Mouse (Mus musculus): ENCODE measurements around the gene Fam53a.

Fam53a gene

DNA sequence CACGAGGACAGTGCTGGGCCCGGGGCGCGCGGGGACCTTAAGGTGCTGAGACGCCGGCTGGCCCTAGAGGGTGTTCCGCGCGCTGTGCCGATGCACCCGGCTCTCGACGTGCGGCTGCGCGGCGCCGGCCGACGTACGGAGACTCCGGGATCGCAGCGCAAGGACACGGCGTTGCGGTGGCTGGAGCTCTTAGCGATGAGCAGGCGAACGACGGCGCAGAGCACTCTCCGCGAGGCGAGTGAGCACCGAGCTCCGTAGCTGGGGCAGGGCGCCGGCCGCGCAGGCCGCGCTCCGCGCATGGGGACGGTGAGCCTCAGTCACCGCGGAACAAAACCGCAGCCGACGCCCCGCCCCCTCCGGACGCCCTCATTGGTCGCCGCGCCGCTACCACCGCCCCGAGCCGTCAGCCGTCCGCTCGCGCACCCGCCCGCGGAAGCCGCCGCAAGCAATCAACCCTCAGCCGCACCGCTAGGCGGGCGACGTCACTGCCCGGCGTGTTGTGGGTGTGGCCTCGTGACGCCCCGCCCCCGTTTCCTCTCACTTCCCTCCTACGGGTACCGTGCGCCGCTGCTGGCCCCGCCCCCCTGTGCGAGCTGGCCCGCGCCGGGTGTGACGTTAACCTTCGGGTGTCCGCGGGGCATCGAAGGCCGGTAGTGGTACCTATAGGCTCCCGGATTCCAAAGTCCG, at the start of gene Fam53a, which contains the start of gene Gm9903:
Gene Fam53a, minus strand, starts transcription at position 335 of the 687 bp plus-strand sequence.
Gene Gm9903, plus strand, starts transcription at position 625 of the 687 bp plus-strand sequence.
- DNase-seq (ENCODE audit: low spot score in 2 of 2), result peak; percentile 100

DNA sequence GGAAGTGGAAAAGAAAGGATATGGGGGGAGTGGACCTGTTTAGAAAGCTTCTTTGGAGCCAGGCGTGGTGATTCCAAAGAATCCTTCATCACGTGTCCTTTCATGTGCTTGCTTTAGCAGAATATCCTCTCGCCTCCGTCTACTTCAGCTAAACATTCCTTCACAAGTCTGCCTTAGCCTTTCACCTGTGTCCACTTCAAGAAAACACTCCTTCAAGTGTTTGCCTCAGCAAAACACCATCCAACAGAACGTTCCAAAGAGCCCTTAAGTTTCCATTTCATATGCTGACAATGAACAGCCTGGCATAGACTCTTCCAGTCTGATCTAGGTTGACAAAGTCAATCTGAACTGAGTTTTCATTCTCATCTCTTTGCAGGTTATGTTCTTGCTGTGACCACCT, 48.8 kb upstream of the Fam53a start:
- no peak for DNase-seq (ENCODE audit: low spot score in 2 of 2)

DNA sequence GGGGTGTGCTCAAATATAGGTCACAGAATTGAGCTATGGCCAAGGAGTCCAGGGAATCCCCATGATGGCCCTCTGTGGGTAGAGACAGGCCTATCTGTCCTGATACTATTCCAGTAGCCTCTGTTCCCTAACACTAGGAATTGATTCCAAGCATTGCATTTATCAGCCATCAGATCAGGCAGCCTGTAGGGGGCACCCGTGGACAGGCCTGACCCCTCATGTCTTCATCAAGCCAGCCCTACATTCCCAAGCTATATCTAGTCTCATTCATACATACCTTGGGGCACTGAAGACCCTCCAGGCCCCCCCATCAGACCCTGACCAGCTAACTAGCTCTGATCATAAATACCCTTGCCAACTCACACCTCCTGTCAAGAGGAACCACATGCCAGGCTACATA, 46.5 kb upstream of the Fam53a start:
- peak in 1 of 2 experiments; percentile 67 for DNase-seq (ENCODE audit: low spot score in 2 of 2)

DNA sequence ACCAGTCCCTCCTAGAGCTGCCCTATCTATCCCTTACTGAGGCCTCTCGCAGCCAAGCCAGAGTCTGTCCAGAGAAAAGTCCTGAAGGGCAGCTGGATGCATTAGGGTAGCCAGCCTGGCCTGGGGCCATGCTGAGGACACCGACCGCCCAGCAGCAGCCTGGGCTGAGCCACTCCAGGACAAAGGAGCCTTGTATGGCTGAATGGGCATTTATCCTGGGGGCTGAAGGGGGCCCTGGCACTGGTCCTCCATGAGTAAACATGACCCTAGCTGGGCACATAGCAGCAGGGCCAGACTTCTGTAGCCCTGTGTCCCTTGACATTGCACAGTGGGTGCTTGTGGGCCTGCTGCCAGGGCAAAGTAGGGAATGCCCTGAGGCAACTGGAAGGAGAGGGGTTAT, 45.0 kb upstream of the Fam53a start:
- DNase-seq (ENCODE audit: low spot score in 2 of 2), result no peak

DNA sequence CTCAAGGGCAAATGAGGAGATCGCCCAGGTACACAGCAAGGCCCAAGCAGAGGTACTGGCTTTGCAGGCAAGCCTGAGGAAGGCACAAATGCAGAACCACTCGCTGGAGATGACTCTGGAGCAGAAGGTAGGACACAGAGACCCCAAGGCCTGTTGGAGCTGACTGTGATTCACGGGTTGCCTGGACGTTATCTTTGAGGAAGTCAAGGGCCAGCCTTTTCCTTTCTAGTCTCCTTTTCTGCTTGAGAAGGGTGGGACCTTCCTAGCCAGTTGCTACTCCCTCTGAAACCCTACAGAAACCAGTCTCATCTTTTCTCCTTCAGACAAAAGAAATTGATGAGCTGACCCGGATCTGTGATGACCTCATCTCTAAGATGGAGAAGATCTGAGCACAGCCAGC, 42.2 kb upstream of the Fam53a start:
- no peak for DNase-seq (ENCODE audit: low spot score in 2 of 2)

DNA sequence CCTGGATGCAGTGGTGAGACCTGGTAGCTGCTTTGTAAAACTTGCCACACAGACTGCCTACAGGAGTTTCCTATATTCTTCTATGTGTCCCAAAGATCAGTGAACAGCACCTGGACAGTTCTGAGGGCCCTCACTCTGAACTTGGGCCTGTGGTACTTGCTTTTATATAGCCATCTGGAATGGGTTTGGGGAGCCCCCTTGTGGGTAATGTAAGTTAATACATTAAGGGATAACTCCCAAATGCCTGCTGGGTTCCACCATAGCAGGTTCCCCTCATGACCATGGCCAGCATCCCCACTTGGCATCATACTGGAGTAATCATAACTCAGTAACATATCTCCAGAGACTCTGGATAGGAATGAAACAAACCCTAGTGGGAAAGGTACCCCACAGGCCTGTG, 38.8 kb upstream of the Fam53a start:
- DNase-seq (ENCODE audit: low spot score in 2 of 2), result peak in 1 of 2 experiments; percentile 57

DNA sequence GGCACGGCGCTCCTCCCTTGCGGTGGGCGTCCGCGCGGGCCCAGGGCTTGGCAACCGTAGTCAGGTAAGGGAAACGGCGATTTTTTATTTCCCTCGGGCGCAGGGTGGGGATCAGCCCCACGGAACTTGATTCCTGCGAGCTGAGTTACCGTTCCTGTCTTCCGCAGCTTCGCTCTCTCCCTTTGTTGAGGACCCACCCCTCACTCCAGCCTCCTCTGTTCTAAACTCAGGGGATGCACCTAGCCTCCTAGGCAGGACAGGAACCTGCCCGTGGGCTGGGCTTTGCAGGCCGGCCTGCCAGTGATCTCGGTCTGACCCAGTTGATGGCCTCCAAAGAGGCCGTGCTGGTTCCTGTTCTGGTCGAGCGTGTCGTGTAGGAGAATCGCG, 29.2 kb upstream of the Fam53a start:
- DNase-seq (ENCODE audit: low spot score in 2 of 2), result no peak

DNA sequence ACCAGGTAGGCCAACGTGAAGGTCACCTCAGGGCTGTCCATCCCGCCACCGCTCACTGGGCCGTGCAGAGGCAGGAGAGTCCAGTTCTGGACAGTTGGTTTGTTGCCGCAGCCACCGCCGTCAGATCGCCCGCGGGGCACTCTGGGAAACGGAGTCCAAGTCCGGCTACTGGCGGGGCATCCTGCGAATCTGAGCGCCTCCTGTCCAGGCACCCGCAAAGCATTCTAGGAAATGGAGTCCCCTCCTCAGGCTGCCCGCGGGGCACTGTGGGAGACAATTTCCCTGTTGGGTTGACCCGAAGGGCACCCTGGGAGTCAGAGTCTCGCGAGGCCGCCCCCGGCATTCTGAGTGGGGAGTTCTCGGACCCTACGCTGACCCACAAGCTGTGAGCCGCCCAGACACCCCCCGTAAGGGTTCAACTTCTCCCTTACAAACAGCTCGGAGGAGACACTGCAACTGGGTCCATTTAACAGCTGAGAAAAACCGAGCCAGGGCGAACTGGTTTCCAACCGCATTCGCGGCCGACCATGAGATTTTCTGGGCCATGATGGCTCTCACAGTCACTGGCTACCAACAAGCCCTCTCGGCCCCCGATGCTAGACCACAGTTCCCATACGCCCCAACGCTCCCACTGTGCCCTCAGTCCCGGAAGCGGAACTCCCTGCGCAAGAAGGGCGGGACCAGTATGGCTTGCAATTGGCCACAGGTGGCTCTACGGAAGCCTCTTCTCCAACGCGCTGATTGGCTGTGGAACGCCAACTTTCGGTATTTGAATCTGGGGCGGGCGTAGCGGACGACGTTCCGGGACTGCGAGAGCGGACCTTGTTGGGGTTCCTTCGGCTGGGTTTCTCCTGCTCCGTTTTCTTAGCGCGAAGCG, 28.6 kb upstream of the Fam53a start, which contains the start of the genes Tacc3 and Tmem129:
Gene Tacc3, plus strand, starts transcription at position 342 of the 877 bp plus-strand sequence.
Gene Tmem129, minus strand, starts transcription at position 630 of the 877 bp plus-strand sequence.
- peak; percentile 92 to 97 for DNase-seq (ENCODE audit: low spot score in 2 of 2)

DNA sequence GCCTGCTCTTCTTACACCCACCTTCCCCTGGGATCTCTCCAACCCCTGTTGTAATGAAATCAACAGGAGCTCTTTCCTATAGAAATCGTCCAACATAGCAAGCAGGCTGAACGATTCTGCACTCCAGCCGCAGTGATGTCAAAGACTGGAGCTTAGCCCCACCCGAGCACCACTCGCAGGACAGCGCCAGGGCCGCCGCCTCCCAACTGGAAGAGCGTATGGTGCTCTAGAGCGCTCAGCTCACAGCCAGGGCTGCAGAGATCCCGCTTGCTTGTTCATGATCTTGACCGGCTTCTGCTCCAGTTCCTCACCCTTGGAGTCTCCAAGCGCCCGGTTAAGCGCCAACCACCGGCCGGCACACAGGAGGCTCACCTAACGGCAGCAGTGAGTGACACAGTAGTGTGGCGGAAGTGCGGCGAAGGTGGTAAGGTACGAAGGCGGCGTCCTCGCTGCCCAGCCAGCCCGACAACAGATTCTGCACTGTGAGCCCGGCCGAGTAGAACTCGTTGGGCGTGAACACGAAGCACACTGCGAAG, 27.9 kb upstream of the Fam53a start:
- DNase-seq (ENCODE audit: low spot score in 2 of 2), result peak in 1 of 2 experiments; percentile 85

DNA sequence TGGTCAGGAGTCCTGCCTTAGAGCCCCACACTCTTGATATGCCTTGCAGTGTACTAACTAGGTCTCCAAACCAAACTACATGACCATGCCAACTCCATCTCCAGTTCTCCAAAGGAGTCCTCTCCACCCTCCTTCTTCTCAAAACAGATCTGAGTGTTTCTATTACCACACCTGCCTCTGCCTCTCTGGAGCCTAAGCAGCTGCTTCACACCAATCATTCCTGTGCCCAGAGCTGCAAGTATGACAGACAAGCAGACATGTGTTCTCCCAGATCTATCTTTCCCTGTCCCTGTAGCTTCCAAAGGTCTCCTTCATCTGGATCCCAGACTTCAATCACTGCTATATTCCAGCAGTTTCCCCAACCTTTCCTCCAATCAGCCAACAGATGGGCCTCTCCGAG, 27.3 kb upstream of the Fam53a start:
- no peak for DNase-seq (ENCODE audit: low spot score in 2 of 2)

DNA sequence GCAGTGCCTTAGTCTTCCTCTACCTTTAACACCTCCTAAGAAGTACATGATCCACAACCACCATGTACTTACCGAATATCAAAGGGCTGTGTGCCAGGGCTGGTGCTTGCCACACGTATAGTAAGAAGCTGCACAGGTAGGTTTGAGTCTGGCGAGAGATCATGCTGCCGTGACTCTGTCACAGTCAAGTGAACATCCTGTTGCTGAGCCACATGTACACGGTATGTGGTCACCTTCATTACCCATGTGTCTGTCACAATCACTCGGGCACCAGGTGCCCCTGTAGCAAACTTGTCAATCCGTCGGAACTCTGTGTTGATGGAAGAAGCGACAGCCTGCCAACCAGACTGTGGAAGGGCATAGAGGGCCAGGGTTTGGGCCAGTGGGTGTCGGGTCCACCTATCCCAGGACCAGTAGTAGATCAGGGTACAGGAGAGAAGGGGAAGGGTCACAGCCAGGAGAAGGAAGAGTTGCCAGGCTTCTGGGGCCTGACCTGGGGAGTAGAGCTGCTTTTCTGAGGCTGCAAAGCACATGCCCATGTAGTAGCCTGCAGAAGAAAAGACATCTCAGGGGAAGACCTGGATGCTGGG, 25.9 kb upstream of the Fam53a start:
- no peak for DNase-seq (ENCODE audit: low spot score in 2 of 2)

DNA sequence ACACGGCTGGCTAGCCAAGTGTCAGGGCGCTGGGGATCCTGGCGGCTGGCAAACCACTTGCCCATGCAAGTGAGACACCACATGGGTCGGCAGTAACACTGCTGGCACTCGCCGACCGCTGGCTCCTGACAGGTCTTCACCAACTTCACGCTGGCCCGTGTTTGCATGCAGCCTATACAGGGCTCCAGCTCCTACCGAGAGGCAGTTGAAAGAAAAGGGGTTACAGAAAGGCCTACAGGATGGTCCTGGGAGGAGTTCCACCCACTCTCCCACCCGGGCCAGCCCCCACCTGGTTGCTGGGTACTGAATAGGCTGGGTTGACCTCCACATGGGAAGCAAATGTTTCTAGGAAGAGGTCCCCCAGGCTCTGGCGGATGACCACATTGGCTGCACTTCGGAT, 25.0 kb upstream of the Fam53a start:
- DNase-seq (ENCODE audit: low spot score in 2 of 2), result no peak

DNA sequence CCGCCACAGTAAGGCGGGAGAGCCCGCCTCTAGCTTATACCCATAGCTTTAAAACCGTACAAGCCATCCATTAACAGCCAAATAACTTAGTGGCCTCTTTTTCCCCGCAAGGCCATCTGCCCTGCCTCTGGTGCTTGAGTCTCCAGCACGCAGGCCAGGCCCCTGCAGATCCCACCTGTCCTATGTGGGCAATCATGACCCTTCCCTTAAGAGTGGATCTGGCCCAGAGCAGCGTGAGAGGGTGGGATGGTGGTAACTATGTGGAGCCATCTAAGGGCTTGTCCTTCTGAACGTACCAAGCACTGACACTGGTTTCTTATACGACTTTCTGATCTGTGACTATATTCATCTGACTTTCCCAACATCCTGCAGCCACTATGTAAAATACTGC, 23.3 kb upstream of the Fam53a start:
- DNase-seq (ENCODE audit: low spot score in 2 of 2), result no peak

DNA sequence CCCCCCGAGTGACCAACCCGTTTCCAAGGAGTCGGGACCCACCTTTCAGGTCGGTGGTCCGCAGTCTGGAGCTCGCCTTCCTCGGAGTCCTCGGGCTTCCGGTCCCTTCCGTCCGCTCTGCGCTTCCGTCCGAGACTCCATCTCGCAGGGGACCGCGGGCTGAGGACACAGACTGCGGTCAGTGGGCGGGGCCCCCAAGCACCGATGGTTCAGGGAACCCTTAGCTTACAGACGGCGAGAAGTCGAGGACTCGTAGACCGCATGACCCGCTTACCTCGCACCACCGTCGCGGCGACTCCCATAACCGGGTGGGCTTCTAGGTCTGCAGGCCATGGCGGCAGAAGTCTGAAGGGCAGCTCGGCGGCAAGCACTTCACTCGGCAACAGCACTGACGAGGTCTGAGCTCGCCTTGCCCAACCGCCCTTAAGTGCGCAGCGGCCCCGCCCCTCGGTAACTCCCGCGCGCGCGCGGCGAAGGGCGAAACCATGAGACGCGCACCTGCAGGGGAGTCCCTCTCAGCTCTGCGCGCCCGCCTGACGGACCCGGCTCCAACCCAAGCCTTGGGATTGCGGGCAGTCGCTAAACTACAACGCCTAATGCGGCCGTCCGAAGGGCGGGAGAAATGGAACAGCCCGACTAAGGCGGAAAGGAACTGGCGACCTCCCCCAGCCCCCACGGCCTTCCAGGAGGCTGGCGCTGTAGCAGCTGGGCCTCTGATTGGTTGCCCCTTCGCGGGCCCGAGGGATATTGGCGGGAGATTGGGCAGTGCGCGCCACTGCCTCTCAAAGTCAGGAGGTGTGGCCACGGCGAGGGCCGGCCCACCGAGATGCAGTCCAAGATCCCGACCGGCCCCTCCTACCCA, 22.7 kb upstream of the Fam53a start, which contains the start of gene Slbp:
Gene Slbp, minus strand, starts transcription at position 654 of the 862 bp plus-strand sequence.
- DNase-seq (ENCODE audit: low spot score in 2 of 2), result peak; percentile 95 to 97

DNA sequence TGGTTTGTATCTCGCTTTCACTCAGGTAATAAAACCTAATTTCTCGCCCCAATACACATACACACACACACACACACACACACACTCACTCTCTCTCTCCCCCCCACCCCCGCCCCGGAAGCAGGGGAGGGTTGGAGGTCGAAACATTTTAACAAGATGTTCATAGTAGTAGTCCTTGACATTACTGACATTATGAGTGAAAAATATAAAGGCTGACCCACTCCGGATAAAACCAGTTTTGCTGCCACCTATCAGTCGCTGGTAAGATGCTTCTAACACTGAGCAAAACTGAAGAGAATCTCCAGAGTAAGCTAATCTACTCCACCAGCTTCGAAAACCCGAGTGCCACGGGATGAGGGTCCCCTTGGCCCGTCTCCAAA, 22.1 kb upstream of the Fam53a start:
- no peak for DNase-seq (ENCODE audit: low spot score in 2 of 2)

DNA sequence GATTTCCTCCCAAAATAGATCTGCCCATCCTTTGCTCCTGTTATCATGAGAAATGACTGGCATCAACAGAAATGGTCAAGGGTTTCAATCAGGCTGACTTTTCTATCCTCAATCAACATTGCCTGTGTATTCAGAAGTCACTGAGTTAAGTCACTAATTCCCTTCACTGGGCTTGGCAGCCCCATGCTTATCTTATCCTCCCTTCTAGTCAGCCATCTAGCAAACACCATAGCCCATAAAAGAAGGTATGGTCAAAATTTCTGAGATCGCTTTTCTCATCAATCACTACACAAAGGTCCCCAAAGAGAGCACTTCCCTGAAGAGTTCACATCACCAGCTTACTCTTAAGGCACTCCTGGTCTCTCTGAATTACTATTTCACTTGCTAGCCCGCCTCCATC, 21.6 kb upstream of the Fam53a start:
- DNase-seq (ENCODE audit: low spot score in 2 of 2), result no peak

DNA sequence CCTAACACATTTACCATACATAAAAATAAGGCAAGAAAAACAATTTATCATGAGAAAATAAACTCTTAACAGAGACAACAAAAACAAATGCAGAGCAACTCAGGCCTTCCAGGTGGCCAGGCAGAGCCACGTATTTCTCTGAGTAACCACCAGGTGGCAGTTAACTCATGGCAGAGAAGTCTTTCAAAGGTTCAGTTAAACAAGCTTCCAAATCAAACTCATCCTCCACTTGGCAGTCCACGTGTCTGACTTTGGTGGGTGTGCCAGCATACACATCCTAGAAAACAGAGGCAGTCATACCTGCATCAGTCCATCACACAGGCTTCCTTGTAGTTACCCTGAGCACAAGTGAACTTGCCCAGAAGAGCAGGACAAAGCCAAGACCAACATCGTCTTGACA, 11.2 kb upstream of the Fam53a start:
- peak; percentile 18 to 61 for DNase-seq (ENCODE audit: low spot score in 2 of 2)

DNA sequence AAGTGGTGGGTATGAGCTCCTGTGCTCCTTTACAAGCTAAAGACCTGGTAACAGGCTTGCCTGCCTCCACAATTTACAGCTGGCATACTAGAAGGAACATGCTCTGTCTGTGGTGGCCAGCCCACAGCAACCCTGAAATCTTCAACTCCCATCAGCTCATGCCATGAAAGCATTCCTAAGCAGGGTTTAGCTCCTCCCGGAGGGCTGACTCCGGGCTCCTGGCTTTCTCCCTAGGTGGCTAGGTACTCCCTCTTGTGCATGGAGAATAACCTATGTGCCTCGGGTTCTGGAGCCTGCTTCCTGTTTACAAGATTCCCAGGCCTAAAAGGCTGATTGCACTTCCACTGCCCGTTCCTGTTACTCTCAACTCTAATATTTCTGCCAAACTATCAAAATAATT, 9.4 kb upstream of the Fam53a start:
- no peak for DNase-seq (ENCODE audit: low spot score in 2 of 2)

DNA sequence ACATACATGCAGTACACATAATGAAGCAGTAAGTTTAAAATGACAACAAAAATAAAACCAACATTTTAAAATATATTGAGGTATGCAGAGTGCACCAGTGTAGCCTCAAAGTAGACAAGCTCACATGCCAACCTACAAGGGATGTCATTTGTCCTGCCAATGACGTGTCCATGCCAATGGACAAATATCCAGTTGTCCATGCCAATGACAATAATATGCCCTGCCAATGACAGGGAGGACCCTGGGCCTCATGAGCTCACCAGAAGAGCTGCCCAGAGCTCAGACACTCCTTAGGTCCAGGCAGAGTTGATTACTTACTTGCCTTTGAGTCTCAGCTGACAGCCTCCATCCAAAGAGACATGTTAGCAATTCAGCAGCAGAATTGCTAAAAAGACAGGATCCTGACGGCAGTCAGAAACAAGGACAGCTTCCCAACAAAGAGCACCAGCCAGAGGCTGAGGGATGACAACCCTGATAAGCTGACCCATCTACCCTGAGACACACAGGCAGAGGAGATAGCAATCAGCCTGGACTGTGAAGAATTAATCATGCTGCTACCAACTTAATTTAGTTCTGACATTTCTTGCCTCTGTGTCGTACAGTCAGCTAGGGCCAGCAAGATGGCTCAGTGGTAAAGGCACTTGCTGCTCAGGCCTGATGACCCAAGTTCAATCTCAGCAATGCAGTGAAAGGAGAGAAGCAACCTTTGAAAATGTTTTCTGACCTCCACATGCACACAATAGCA, 8.3 kb upstream of the Fam53a start:
- no peak for DNase-seq (ENCODE audit: low spot score in 2 of 2)

DNA sequence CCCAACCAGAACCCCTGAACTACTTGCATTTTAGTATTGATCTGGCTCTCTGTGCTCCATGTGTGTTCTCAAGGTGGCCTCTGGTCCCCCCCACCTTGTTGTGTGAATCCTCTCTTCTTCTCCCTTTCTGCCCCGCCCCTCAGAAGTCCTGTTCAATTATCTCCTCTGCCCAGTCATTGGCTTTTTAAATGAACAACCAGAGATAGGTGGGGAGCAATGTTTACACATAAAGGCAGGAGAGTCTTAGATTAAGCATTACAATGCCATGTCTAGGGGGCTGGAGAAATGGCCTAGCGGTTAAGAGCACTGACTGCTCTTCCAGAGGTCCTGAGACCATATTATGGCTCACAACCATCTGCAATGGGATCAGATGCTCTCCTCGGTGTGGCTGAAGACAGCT, 5.9 kb upstream of the Fam53a start:
- DNase-seq (ENCODE audit: low spot score in 2 of 2), result no peak
